Mouse (Mus musculus): ENCODE results near the gene Ripor2. TPM values are rescaled to one million over a fixed set of nuclear protein-coding genes. Genes with fewer than 3 reads are reported as not detected.
A peak's percentile ranks its signal among the peaks of the same experiment; 100 is the strongest.
"Not testable (repeated sequence)": the region's sequence is repeated elsewhere in the genome, so short reads cannot be mapped to it uniquely, and the experiment has no call there.

Gene Ripor2
- polyA plus RNA-seq, 1 experiment: 8.9 TPM

GRCm38 (mm10) chr13:24761403-24762227, 179.6 kb downstream of the Ripor2 start, which contains the start of gene Gmnn:
Gene Gmnn, minus strand, starts transcription at chr13:24761923.
- H3K4me3 ChIP-seq (replicated peaks; ENCODE audit: insufficient read depth, low read depth, low read length): peak within 1 kb of the TSS; percentile 81
- H3K4me1 ChIP-seq (ENCODE audit: control insufficient read depth, insufficient read depth, low read length): no peaks in the 10 kb centered on the region
- WGBS: under 1% methylated on average over 79 of the region's 79 CpGs
- no peaks in the 10 kb centered on the region for H3K27me3 ChIP-seq (ENCODE audit: control insufficient read depth, insufficient read depth, low read length)
- no peak within 1 kb of the TSS for H3K27ac ChIP-seq (ENCODE audit: insufficient read depth, low read length)
- TF ChIP-seq CTCF (IDR thresholded peaks at IDR 0.05; ENCODE audit: borderline replicate concordance, insufficient read depth, low read depth, low read length) (no peak), POLR2A (IDR thresholded peaks at IDR 0.05; ENCODE audit: borderline replicate concordance, insufficient read depth, low read length) (peak; percentile 62; the same call in 1 of the 2 replicates)
- DNase-seq: peak; percentile 85 to 87

- Histone ChIP-seq H3K27ac (ENCODE audit: insufficient read depth, low read length) (no peak overlapping the region), H3K4me3 (replicated peaks; ENCODE audit: insufficient read depth, low read depth, low read length) (peak overlapping the region; percentile 81), H3K4me1 (ENCODE audit: control insufficient read depth, insufficient read depth, low read length) (no peaks in the 10 kb centered on the region), H3K27me3 (ENCODE audit: control insufficient read depth, insufficient read depth, low read length) (no peaks in the 10 kb centered on the region)
- TF ChIP-seq POLR2A (IDR thresholded peaks at IDR 0.05; ENCODE audit: borderline replicate concordance, insufficient read depth, low read length) (no peak), CTCF (IDR thresholded peaks at IDR 0.05; ENCODE audit: borderline replicate concordance, insufficient read depth, low read depth, low read length) (no peak)
- 43% methylated on average over 4 of the region's 4 CpGs for WGBS
- no peak for DNase-seq
Measured at GRCm38 (mm10) chr13:24762254-24762653, 180.3 kb downstream of the Ripor2 start.

- not testable (repeated sequence) for DNase-seq; H3K27ac ChIP-seq (ENCODE audit: insufficient read depth, low read length); H3K4me1 ChIP-seq (ENCODE audit: control insufficient read depth, insufficient read depth, low read length); H3K4me3 ChIP-seq (replicated peaks; ENCODE audit: insufficient read depth, low read depth, low read length); H3K27me3 ChIP-seq (ENCODE audit: control insufficient read depth, insufficient read depth, low read length)
- 65% methylated on average over 4 of the region's 4 CpGs for WGBS
Measured at GRCm38 (mm10) chr13:24767809-24768208, 185.8 kb downstream of the Ripor2 start.

GRCm38 (mm10) chr13:24771482-24771881, 189.5 kb downstream of the Ripor2 start:
- H3K27ac ChIP-seq (ENCODE audit: insufficient read depth, low read length); H3K4me3 ChIP-seq (replicated peaks; ENCODE audit: insufficient read depth, low read depth, low read length); DNase-seq; H3K27me3 ChIP-seq (ENCODE audit: control insufficient read depth, insufficient read depth, low read length); H3K4me1 ChIP-seq (ENCODE audit: control insufficient read depth, insufficient read depth, low read length): not testable (repeated sequence)
- 91% methylated on average over 10 of the region's 10 CpGs for WGBS

- Histone ChIP-seq H3K4me1 (ENCODE audit: control insufficient read depth, insufficient read depth, low read length) (no peaks in the 10 kb centered on the region), H3K4me3 (replicated peaks; ENCODE audit: insufficient read depth, low read depth, low read length) (no peak overlapping the region), H3K27ac (ENCODE audit: insufficient read depth, low read length) (no peak overlapping the region), H3K27me3 (ENCODE audit: control insufficient read depth, insufficient read depth, low read length) (no peaks in the 10 kb centered on the region)
- TF ChIP-seq POLR2A (IDR thresholded peaks at IDR 0.05; ENCODE audit: borderline replicate concordance, insufficient read depth, low read length) (no peak), CTCF (IDR thresholded peaks at IDR 0.05; ENCODE audit: borderline replicate concordance, insufficient read depth, low read depth, low read length) (peak; percentile 81)
- peak; percentile 47 to 58 for DNase-seq
- 25% methylated on average over 7 of the region's 7 CpGs for WGBS
Measured at GRCm38 (mm10) chr13:24776146-24776844, 194.3 kb downstream of the Ripor2 start.

GRCm38 (mm10) chr13:24778026-24778425, 196.0 kb downstream of the Ripor2 start:
- TF ChIP-seq POLR2A (IDR thresholded peaks at IDR 0.05; ENCODE audit: borderline replicate concordance, insufficient read depth, low read length) (no peak), CTCF (IDR thresholded peaks at IDR 0.05; ENCODE audit: borderline replicate concordance, insufficient read depth, low read depth, low read length) (no peak)
- Histone ChIP-seq H3K4me3 (replicated peaks; ENCODE audit: insufficient read depth, low read depth, low read length) (no peak overlapping the region), H3K4me1 (ENCODE audit: control insufficient read depth, insufficient read depth, low read length) (no peaks in the 10 kb centered on the region), H3K27me3 (ENCODE audit: control insufficient read depth, insufficient read depth, low read length) (no peaks in the 10 kb centered on the region), H3K27ac (ENCODE audit: insufficient read depth, low read length) (no peak overlapping the region)
- WGBS: 52% methylated on average over 2 of the region's 2 CpGs
- no peak for DNase-seq

GRCm38 (mm10) chr13:24778706-24779380, 196.9 kb downstream of the Ripor2 start:
- no peaks in the 10 kb centered on the region for H3K4me1 ChIP-seq (ENCODE audit: control insufficient read depth, insufficient read depth, low read length)
- no peak for DNase-seq
- WGBS: 86% methylated on average over 8 of the region's 8 CpGs
- H3K27ac ChIP-seq (ENCODE audit: insufficient read depth, low read length): no peak overlapping the region
- no peak overlapping the region for H3K4me3 ChIP-seq (replicated peaks; ENCODE audit: insufficient read depth, low read depth, low read length)
- H3K27me3 ChIP-seq (ENCODE audit: control insufficient read depth, insufficient read depth, low read length): no peaks in the 10 kb centered on the region
- TF ChIP-seq POLR2A (IDR thresholded peaks at IDR 0.05; ENCODE audit: borderline replicate concordance, insufficient read depth, low read length) (no peak), CTCF (IDR thresholded peaks at IDR 0.05; ENCODE audit: borderline replicate concordance, insufficient read depth, low read depth, low read length) (no peak)

Data from cerebellum, adult 2 months (tissue).